Mouse (Mus musculus) myocyte (in vitro differentiated cells): Measurements from ENCODE around the gene Nxnl1.

ENCODE experiments used
- CEBPB ChIP-seq: IDR thresholded peaks from 2 replicates; pipeline ENCODE4 v1.6.1; 2011; ENCODE audit warnings: mild to moderate bottlenecking, moderate library complexity; ENCODE audit not compliant: poor library complexity, insufficient read depth, severe bottlenecking
- E2F4 ChIP-seq: IDR thresholded peaks from one replicate; pipeline ENCODE4 v1.6.1; 2011; ENCODE audit warnings: mild to moderate bottlenecking, control low read depth, moderate library complexity; ENCODE audit not compliant: insufficient read depth
- MAX ChIP-seq: IDR thresholded peaks from one replicate; pipeline ENCODE4 v1.6.1; 2011; ENCODE audit warnings: low read depth, mild to moderate bottlenecking, control low read depth
- MYOD1 ChIP-seq, 3 experiments: IDR thresholded peaks; one replicate each; pipeline ENCODE4 v1.6.1; 2011; ENCODE audit warnings: control low read depth in 2 of 3, low read depth in 2 of 3, mild to moderate bottlenecking in 2 of 3, moderate library complexity in 1 of 3; ENCODE audit not compliant: insufficient read length in 2 of 3, control insufficient read depth in 1 of 3
- POLR2A ChIP-seq: IDR thresholded peaks from one replicate; pipeline ENCODE4 v1.6.1; 2011; ENCODE audit warnings: low read depth, mild to moderate bottlenecking, control low read depth, moderate library complexity; ENCODE audit not compliant: insufficient read length
- TCF3 ChIP-seq: IDR thresholded peaks from one replicate; pipeline ENCODE4 v1.6.1; 2011; ENCODE audit warnings: low read depth, control low read depth; ENCODE audit not compliant: insufficient read length

DNA sequence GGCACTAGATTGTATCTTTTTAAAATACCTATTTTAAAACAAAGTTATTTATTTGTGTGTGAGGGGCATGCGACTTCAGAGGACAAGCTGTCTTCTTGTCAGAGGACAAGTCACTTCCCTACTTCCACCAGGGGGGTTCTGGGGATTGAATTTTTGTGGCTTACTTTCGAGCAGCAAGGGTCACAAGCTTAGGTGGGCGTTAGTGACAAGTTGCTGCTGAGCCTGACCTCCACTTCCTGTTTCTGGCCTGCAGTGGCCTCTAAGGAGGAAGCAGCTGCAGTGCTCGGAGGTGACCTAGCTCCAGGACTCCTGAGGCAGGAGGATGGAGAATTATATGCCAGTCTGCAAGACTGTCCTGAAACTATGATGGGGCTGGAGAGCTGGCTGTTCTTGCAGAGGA lies 47.0 kb upstream of the Nxnl1 start:
- no peak for TF ChIP-seq E2F4
- no peak for TF ChIP-seq TCF3
- TF ChIP-seq POLR2A, result no peak
- TF ChIP-seq MAX, result no peak
- no peak for TF ChIP-seq CEBPB
- TF ChIP-seq MYOD1 (IDR thresholded peaks at IDR 0.05; ENCODE audit: control insufficient read depth in 1 of 3, insufficient read length in 2 of 3, low read depth in 2 of 3), result peak in 1 of 3 experiments; percentile 14
